Mouse (Mus musculus) hematopoietic stem cell, adult 5-6 weeks (primary cell): ENCODE measurements around the gene Setd3. TPM values are rescaled to one million over a fixed set of nuclear protein-coding genes. Genes with fewer than 3 reads are reported as not detected.

Experiments used
- ATAC-seq, 2 experiments: fragments of 125-278 bp in 1 of 2; replicated peaks in 1 of 2; 2 replicates each; pipeline ENCODE4 v1.8.0; 2016 to 2017; ENCODE audit warnings: inconsistent platforms in 2 of 2, mild to moderate bottlenecking in 2 of 2, moderate number of reproducible peaks in 2 of 2, low read depth in 1 of 2, moderate TSS enrichment in 1 of 2; ENCODE audit not compliant: low FRiP score in 2 of 2, poor library complexity in 2 of 2, severe bottlenecking in 2 of 2, insufficient read depth in 1 of 2, low TSS enrichment in 1 of 2
- total RNA-seq: library from RNA; stranded (forward); fragments of 172-1452, 232-1000 nt; gene quantifications from 2 replicates; pipeline ENCODE4 v1.2.3, GENCODE M21; 2017

Gene Setd3
- total RNA-seq, 1 experiment from 2014 or later: 107 TPM

DNA sequence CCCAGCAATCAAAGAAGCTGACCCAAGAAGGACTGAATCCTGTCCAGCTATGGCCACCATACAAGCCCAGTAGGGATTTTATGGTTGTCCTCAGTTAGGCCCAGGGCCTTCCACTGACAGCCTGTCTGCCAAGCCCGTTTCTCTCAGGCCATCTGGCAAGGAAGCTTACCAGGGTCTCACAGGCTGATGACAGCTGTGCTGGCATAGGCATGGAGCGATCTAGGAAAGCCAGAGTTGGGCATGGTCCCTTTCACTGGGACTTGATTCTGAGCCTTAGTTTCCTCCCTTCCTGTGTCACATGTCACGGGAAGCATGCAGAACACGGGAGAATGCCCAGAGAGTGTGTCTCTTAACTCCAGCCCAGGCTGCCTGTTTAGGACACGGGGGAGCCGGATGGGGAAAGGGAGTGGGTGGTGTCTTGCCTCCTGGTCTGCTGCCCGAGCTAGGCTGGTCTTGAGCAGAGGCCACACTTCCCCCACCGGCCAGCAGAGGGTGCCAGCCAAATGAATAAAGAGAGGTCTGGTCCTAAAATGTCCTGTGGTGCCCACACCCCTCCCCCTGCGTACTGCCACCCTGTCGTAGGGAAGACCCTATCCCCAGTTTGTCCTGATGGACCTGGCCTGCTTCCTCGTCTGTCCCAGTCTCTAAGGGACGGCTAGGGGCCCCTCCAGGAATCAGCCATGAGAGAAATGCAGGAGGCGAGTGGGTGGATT, 29.8 kb upstream of the Setd3 start:
- ATAC-seq: peak; percentile 43 to 57; a peak in 3 of 4 replicates

- no peak for ATAC-seq
These were observed 29.1 kb upstream of the Setd3 start for GRCm38 (mm10) chr12:108208216-108208615.

DNA sequence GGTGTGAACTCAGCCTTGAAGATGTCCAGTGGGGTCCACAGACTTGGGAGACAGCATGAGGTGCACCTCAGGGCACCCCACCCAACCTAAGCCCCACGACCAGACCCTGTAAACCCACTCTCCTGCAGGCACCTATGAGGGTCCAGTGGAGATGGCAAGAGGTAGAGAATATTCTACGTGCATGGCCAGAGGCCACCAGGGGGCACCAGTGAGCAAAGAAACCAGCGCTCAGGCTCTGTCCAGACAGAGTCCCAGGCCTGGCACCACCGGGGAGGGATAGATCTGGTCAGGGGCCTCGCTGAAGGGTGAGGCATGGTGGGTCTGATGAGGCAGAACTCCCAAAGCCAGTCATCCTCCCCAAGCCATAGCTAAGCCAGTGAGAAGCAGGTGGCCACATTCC, 27.5 kb upstream of the Setd3 start:
- peak; percentile 42 to 68 for ATAC-seq

DNA sequence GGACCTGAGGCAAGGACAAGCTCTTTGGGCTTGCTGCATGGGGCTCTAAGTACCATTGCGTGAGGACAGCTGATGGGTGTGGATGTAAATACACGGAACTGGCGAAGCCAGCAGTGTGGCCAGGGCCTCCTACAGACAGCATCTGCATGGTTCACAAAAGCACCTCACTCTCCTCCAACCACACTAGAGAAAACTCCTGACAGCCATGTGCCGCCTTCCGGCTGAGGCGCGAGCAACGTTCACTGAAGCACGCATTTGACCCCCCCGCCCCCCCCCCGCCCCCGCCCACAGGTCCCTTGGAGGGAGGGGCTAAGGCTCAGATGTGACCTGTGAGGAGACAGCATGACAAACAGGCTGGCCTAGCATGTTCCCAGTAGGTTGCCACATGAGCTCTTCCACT, 25.9 kb upstream of the Setd3 start:
- ATAC-seq: no peak

GRCm38 (mm10) chr12:108203895-108204294, 24.8 kb upstream of the Setd3 start:
- ATAC-seq: no peak

DNA sequence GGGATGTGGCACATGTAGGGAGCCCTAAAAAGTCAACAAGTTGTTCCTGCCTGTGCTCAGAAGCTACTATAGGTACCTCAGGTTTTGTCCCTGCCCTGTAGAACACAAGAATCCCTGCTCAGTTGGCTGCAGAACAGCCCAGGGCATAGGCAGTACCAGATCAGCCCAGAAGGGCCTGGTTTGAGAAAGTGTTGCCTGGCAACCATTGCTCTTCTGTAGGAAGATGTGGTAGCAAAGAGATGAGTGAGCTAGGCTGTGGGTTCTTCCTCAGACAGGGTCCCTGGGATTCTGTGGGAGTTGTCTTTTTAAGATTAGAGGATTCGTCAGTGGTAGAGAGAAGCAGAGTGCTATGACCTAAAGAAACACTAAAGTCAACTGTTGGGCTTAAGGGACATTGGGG, 21.0 kb upstream of the Setd3 start:
- ATAC-seq: no peak

DNA sequence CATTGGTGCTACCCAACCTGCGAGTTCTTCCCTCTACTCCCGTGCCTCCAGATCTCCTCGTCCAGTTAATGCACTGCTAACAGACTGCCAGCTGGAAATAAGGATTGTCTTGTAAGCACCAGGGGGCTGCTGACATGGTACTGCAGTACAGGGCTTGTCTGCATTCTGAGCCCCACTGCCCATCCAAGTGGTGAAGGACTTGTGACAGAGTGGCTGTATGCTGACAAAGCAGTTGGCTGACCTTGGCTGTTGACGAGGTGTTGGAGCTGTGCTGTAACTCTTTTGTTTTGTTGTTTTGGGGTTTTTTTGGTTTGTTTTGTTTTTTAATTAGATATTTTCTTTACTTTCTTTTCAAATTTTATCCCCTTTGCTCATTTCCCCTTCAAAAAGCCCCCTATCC, 19.3 kb upstream of the Setd3 start:
- ATAC-seq: no peak

- ATAC-seq: no peak
These were observed 16.6 kb upstream of the Setd3 start for GRCm38 (mm10) chr12:108195761-108196160.

DNA sequence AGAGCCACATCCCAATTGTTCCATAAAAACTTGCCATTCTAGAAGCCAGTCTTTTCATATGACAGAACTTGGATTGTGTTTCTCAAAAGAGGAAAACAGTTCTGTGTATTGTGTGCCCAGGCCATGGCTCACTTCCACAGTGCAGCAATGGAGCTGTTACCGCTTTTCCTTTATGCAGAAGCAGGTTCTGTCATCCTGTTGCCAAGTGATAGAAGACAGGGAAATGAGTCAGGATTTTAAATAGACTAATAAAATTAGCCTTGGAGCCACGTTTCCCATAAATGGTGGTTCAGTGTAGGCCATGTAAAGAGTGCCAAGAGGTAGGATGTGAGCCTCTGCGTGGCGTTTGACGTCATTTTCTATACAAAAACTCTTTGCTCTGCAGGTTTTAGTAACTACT, 14.8 kb upstream of the Setd3 start:
- no peak for ATAC-seq

GRCm38 (mm10) chr12:108187541-108188091, 8.5 kb upstream of the Setd3 start:
- ATAC-seq: no peak

GRCm38 (mm10) chr12:108181716-108182115, 2.6 kb upstream of the Setd3 start:
- no peak for ATAC-seq

- ATAC-seq: peak; percentile 91 to 93
These were observed 480 bp upstream of the Setd3 start, which contains the start of gene Ccnk for GRCm38 (mm10) chr12:108179321-108180266. Gene Ccnk (plus strand): TSS chr12:108179579.

DNA sequence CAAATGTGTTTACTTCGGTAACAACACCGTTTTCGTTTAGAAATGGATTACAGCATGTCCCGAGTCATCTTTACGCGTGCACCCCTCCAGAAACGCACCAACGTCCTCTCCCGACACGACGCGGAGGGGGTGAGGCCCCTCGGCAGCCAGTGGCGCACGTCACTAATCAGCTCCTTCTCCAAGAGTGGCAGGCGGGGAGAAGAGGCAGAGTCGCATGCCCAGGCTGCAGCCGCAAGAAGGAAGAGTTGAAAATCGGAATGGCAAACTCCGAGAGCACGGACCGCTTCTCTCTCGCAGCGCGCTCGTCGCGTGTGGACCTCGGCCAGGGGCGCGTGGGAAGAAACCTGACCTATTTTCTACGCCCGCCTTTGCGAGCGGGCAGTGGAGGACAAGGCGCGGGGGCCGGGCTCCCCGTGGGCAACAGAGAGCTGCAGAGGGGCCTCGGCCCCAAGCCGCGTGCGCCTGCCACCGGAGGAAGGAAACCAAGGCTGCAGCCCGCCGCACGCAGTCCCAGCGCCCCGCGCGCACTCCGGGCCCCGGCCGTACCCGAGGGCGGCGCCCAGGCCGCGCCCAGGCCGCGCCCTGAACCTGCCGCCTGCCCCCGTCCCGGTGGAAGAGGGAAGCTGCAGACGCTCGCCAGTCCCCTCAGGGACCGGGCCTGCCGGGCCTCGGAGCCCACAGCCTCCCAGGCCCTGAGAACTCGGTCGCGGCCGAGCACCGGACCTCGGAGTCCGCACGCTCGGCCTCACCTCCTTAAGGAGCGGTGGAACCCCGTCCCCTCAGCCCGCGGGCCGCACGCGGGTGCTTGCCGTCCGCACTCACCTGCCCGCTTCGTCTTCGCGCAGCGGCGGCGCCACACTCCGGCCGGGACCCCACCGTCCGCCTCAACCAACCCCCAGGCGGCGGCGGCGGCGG, 526 bp downstream of the Setd3 start:
- ATAC-seq: peak; percentile 9 to 41; a peak in 2 of 4 replicates

DNA sequence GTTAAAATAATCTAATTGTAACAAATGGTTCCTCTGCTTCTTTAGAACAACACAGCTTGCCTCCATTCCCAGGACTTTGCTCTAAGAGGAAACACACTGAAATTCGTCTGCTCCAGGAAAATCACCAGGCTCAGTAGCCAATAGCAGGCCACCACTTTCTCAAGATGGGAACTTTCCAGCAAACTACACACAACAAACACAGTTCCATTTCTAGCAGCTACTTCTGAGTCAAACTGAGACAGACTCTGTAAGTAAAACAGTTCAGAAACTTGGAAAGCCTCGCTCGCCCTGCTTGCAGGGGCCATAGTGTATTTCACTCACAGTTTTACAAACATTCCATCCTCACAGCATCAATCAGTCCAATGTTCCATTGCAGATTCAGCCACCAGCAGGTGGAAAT, 2.7 kb downstream of the Setd3 start:
- no peak for ATAC-seq

DNA sequence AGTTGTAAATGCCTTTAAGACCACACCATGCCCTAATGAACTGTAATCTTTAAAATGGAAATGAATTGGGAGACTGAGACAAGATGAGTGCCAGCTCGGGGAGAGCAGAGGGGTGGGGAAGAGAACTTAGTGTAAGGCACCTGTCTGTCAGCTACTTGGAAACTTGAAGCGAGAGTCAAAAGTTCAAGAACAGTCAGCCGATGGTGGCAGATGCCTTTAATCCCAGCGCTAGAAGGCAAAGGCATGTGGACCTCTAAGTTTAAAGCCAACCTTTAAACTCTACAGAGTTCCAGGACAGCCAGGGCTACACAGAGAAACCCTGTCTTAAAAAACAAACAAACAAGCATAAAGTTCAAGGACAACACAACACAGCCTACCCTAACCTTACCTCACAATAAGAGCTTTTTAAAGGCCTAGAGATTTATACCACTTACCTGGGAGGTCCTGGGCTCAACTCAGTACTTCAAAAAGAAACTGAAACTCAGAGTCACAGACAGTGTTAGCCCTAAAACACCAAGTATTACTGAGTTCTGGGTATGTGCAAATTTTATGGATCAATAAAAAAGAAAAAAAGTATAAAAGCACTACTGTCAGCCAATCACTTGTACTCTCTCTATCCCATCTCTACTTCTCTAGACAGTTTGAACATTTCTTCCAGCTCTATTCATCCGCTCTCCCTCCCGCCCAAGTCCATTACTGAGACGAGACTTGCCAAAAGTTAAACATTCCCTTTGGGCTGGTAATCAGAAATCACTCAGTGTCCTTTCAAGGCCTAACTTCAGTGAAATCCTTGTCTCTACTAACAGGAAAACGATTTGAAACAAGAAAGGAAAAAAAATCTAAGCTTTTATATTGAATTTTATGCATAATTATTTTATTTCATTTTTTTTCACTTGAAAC, 4.3 kb downstream of the Setd3 start:
- ATAC-seq: no peak

- ATAC-seq: no peak
These were observed 6.5 kb downstream of the Setd3 start for GRCm38 (mm10) chr12:108172639-108173038.
